Mouse (Mus musculus): ENCODE measurements at regions not wholly inside any gene's neighbourhood (a gene's known extent, or its start where the extent isn't known, plus 50 kb on each side); places are given as distances from the start of the nearest gene placed in this dataset.
A peak's percentile ranks its signal among the peaks of the same experiment; 100 is the strongest.

DNA sequence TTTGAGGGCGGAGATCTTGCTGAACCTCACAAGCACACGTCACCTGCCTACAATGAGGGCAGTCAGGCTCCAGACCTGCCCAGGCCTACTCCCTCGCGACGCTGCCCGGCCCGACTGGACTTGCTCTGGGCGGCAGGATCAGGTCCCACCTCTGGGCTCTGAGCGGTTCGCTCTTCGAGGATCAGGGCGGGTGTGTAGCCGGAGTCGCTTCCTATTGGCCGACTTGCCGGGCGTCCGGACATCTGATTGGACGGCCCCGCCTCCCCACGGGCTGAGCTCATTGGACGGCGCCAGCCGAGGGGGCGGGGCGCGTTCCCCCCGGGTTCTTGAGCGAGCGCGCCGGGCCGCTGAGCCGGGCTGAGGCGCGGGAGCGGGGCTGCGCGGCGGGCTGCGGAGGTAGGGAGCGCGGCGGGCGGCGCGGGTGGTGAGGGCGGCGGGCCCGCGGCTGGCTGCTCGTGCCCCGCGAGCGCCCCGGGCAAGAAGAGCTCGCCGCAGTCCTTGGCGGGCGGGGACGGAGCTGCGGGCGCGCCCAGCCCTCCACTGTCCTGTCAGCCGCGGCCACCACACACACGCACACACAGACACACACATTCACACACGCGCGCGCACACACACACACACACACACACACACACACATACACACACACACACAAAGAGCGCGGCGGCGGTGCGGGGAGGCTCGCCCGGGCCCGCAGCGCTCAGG lies 141.5 kb downstream of the Ogfrl1 start:
- H3K4me3 ChIP-seq (ENCODE audit: low read depth, low read length) = peak overlapping the region; percentile 75
- DNase-seq (ENCODE audit: low spot score) (peak; percentile 99), ATAC-seq (ENCODE audit: low read depth) (peak; percentile 99)
- under 1% methylated on average over 27 of the region's 80 CpGs for WGBS
- H3K4me2 ChIP-seq (ENCODE audit: low read depth, low read length) = peak overlapping the region; percentile 75
- no peaks in the 10 kb centered on the region for H3K27me3 ChIP-seq (replicated peaks; ENCODE audit: control insufficient read depth, insufficient read depth, low read length)
- 0 out of 2 replicates have a peak, but pooled peaks cover 3% of the 10 kb centered on the region for H3K36me3 ChIP-seq (ENCODE audit: control insufficient read depth, insufficient read depth, low read length)
- peaks cover 6% of the 10 kb centered on the region for H3K4me1 ChIP-seq (ENCODE audit: control insufficient read depth, insufficient read depth, low read length)
- peak overlapping the region; percentile 81 for H3K9ac ChIP-seq (ENCODE audit: low read depth, low read length)
- H3K27ac ChIP-seq (replicated peaks; ENCODE audit: low read depth, low read length) = peak overlapping the region; percentile 87
- H3K9me3 ChIP-seq (ENCODE audit: control insufficient read depth, low read length) = no peaks in the 10 kb centered on the region

DNA sequence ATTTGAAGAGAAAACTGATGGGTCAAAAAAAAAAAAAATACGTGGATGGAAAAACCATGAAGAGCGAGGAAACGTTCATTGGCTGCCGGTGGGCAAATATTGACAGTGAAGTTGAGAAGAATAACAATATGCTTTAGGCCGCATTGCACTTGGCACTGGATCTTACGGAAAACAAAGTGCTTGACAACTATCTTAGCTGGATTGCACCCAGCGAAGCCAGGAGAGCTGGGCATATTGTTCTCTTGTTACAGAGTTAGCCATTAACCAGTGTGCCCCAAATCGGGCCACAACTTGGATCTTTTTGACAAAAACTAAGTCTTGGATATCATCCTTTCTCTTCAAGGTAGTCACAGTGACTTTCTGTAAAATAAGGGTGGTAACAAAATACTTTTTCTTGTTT lies 143.3 kb downstream of the Ogfrl1 start:
- no peak for DNase-seq (ENCODE audit: low spot score)
- Histone ChIP-seq H3K9me3 (ENCODE audit: control insufficient read depth, low read length) (no peaks in the 10 kb centered on the region), H3K36me3 (ENCODE audit: control insufficient read depth, insufficient read depth, low read length) (no peaks in the 10 kb centered on the region), H3K4me1 (ENCODE audit: control insufficient read depth, insufficient read depth, low read length) (peaks cover 6% of the 10 kb centered on the region), H3K27me3 (replicated peaks; ENCODE audit: control insufficient read depth, insufficient read depth, low read length) (no peaks in the 10 kb centered on the region), H3K9ac (ENCODE audit: low read depth, low read length) (no peak overlapping the region), H3K4me2 (ENCODE audit: low read depth, low read length) (no peak overlapping the region), H3K27ac (replicated peaks; ENCODE audit: low read depth, low read length) (no peak overlapping the region), H3K4me3 (ENCODE audit: low read depth, low read length) (no peak overlapping the region)
- 82% methylated on average over 8 of the region's 8 CpGs for WGBS
- ATAC-seq (ENCODE audit: low read depth) = no peak

DNA sequence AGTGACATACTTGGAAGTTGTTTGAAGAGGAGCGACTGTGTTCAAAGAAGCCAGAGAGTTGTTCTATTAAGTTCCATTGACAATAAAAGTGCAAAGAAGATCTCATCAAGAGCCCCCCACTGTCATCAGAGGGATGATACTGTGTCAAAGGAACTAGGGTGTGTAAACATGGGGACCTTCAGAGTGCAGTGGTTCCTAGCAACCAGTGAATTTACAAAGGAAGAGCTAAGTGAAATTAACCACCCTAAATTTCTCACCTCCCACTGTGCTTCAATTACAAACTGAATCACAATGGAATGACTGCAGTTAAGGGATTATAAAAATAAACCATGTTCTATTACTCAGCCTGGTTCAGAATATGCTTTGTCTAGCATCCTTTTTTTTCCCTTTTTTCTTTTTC lies 129.5 kb upstream of the 4933415F23Rik start:
- DNase-seq (ENCODE audit: low spot score) = no peak

DNA sequence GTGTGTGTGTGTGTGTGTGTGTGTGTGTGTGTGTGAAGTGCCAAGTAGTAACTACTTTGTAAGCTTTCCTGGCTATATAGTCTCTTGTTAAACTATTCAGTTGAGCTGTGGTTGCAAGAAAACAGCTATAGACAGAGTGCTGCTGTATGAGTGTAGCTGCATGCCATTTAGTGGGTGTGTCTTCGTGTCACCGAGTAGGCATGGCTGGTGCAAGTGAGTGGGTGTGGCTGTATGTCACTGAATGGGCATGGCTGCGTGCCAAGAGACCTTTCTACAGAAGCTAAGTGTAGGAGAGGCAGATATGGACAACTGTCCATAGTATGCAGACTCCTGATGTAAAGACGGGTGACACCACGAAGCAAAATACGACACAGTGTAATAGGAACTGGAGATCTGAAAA lies 126.4 kb upstream of the 4933415F23Rik start:
- Histone ChIP-seq H3K4me1 (ENCODE audit: control insufficient read depth, insufficient read depth, low read length) (no peaks in the 10 kb centered on the region), H3K36me3 (ENCODE audit: control insufficient read depth, insufficient read depth, low read length) (no peaks in the 10 kb centered on the region), H3K4me3 (ENCODE audit: low read depth, low read length) (no peak overlapping the region), H3K27me3 (replicated peaks; ENCODE audit: control insufficient read depth, insufficient read depth, low read length) (no peaks in the 10 kb centered on the region), H3K9me3 (ENCODE audit: control insufficient read depth, low read length) (no peaks in the 10 kb centered on the region), H3K4me2 (ENCODE audit: low read depth, low read length) (no peak overlapping the region), H3K27ac (replicated peaks; ENCODE audit: low read depth, low read length) (no peak overlapping the region), H3K9ac (ENCODE audit: low read depth, low read length) (no peak overlapping the region)
- no peak for ATAC-seq (ENCODE audit: low read depth)
- peak; percentile 63 for DNase-seq (ENCODE audit: low spot score)
- 79% methylated on average over 6 of the region's 6 CpGs for WGBS

More for the DNA sequence above, 129.5 kb upstream of the 4933415F23Rik start:
- Histone ChIP-seq H3K9me3 (ENCODE audit: control insufficient read depth, low read length) (no peaks in the 10 kb centered on the region), H3K36me3 (ENCODE audit: control insufficient read depth, insufficient read depth, low read length) (no peaks in the 10 kb centered on the region), H3K27me3 (replicated peaks; ENCODE audit: control insufficient read depth, insufficient read depth, low read length) (no peaks in the 10 kb centered on the region), H3K4me1 (ENCODE audit: control insufficient read depth, insufficient read depth, low read length) (no peaks in the 10 kb centered on the region), H3K4me3 (ENCODE audit: low read depth, low read length) (no peak overlapping the region), H3K27ac (replicated peaks; ENCODE audit: low read depth, low read length) (no peak overlapping the region), H3K4me2 (ENCODE audit: low read depth, low read length) (no peak overlapping the region), H3K9ac (ENCODE audit: low read depth, low read length) (no peak overlapping the region)
- WGBS = 74% methylated on average over 1 of the region's 1 CpGs
- no peak for ATAC-seq (ENCODE audit: low read depth)

DNA sequence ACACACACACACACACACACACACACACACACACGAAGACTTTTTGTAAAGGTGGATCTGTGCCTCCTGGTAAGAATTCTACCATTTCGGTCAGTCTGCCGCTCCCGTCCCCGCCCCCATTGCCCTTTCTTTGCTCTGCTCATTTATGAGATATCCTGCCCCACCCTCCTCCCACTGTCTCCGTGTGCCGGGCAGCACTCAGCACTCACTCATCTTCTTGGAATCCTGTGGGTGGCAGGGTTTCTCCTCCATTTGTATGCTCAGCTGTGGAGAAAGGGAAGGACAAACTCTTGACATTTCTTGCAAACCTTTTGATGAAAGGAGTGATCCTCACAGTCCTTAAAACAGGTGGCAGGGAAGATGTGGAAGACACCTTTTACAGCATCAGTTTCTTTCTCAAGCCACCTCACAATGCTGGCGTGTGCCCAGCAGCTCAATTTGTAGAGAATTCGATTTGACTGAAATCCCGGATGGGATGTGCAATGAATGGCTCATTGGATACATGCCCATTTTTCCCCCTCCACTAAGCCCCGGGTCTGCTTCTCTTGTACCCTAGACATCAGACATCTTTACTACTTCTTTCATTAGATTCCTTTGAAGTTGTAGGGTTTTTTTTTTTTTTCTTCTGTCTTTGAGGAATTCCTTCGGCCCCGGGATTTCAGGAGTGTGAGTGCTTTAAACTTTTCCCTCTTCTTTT lies 112.6 kb upstream of the 4933415F23Rik start:
- Histone ChIP-seq H3K9me3 (ENCODE audit: control insufficient read depth, low read length) (no peaks in the 10 kb centered on the region), H3K9ac (ENCODE audit: low read depth, low read length) (no peak overlapping the region), H3K4me2 (ENCODE audit: low read depth, low read length) (no peak overlapping the region), H3K27ac (replicated peaks; ENCODE audit: low read depth, low read length) (no peak overlapping the region), H3K4me3 (ENCODE audit: low read depth, low read length) (no peak overlapping the region), H3K4me1 (ENCODE audit: control insufficient read depth, insufficient read depth, low read length) (no peaks in the 10 kb centered on the region), H3K36me3 (ENCODE audit: control insufficient read depth, insufficient read depth, low read length) (no peaks in the 10 kb centered on the region), H3K27me3 (replicated peaks; ENCODE audit: control insufficient read depth, insufficient read depth, low read length) (no peaks in the 10 kb centered on the region)
- WGBS = 65% methylated on average over 12 of the region's 13 CpGs
- DNase-seq (ENCODE audit: low spot score) = peak; percentile 29
- ATAC-seq (ENCODE audit: low read depth) = no peak

DNA sequence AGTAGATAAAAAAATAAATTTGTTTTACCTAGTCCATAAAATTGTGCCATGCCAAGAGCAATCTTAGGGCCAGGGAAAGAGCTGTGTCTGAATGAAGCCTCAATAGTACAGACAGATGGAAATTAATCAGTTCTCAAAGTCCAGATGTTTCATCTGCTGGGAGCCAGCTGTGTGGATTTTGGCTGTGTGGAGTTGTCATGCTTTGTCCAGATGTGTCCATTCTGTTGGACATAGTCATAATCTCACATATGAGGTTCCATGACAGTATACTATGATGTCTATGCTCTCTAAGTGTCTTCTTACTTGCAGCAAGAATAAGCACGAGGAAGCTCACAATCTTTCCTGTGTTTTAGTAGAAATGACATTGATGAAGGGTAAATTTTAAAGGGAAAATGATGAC lies 105.8 kb upstream of the 4933415F23Rik start:
- Histone ChIP-seq H3K4me3 (ENCODE audit: low read depth, low read length) (no peak overlapping the region), H3K27ac (replicated peaks; ENCODE audit: low read depth, low read length) (no peak overlapping the region), H3K27me3 (replicated peaks; ENCODE audit: control insufficient read depth, insufficient read depth, low read length) (no peaks in the 10 kb centered on the region), H3K9me3 (ENCODE audit: control insufficient read depth, low read length) (no peaks in the 10 kb centered on the region), H3K4me2 (ENCODE audit: low read depth, low read length) (no peak overlapping the region), H3K9ac (ENCODE audit: low read depth, low read length) (no peak overlapping the region), H3K4me1 (ENCODE audit: control insufficient read depth, insufficient read depth, low read length) (no peaks in the 10 kb centered on the region), H3K36me3 (ENCODE audit: control insufficient read depth, insufficient read depth, low read length) (no peaks in the 10 kb centered on the region)
- WGBS = 61% methylated on average over 1 of the region's 1 CpGs
- ATAC-seq (ENCODE audit: low read depth) (no peak), DNase-seq (ENCODE audit: low spot score) (no peak)

DNA sequence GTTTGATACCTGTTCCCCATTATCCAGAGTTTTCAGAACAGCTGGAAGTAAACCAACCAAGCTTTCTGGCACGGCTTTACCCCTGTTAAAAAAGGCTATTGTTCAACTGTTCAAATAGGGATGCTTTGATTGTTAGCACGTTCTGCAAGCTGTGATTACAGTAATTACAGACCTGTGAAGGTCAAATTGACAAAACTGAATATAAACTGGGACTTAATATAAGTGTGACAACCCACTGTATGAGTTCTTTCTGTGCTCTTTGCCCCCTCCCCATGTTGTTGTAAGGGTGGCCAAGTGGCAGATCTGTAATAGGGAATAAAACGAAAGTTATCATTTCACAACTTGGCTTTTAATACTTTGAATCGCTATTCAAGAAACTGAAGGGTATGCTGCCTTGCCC lies 105.0 kb upstream of the 4933415F23Rik start:
- Histone ChIP-seq H3K4me3 (ENCODE audit: low read depth, low read length) (no peak overlapping the region), H3K36me3 (ENCODE audit: control insufficient read depth, insufficient read depth, low read length) (no peaks in the 10 kb centered on the region), H3K9ac (ENCODE audit: low read depth, low read length) (no peak overlapping the region), H3K9me3 (ENCODE audit: control insufficient read depth, low read length) (no peaks in the 10 kb centered on the region), H3K4me1 (ENCODE audit: control insufficient read depth, insufficient read depth, low read length) (no peaks in the 10 kb centered on the region; the same call in 1 of the 2 replicates), H3K4me2 (ENCODE audit: low read depth, low read length) (no peak overlapping the region), H3K27me3 (replicated peaks; ENCODE audit: control insufficient read depth, insufficient read depth, low read length) (no peaks in the 10 kb centered on the region), H3K27ac (replicated peaks; ENCODE audit: low read depth, low read length) (no peak overlapping the region)
- ATAC-seq (ENCODE audit: low read depth) (no peak), DNase-seq (ENCODE audit: low spot score) (no peak)
- 59% methylated on average over 4 of the region's 4 CpGs for WGBS

DNA sequence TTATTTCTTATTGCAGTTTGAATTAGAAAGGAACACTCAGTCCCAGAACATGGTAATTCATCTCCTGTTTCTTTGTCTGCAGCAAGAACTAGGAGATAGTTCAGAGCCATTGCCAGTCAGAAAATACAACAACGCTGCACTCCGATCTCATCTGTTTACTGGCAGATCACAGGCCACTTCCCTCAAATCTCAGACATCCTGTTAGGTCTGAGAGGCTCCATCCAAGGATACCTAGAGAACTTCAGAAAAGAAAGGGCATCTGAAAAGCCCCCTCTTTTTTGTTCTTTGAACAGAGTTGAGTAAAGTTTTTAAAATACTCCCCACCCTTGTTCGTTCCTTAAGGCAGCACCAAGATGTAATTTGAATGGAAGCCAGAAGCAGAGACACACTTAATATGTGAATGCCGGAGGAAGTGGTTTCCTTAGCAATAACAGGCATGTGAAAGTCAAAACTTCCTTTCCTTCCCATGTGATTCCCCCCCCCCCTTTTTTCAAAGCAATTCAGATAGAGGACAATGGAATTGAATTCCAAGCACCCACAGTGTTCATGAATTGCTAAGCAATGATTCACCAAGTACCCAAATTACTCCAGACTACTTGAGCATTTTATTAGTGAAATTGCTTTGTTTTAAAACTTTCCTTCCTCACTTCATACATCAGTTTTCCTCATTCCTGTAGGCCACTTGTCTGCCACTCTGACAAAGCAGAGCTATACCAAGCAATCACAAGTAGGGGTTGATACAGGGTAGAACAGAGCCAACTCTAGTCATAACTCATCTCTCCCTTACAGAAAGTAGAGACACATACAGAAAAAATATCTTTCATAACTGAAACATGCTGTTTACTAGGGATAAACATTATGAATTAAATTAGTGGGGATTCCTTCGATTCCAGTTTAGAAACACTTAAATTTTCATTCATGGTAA lies 100.7 kb upstream of the 4933415F23Rik start:
- H3K4me3 ChIP-seq (ENCODE audit: low read depth, low read length) = no peak overlapping the region
- ATAC-seq (ENCODE audit: low read depth) (no peak), DNase-seq (ENCODE audit: low spot score) (peak; percentile 58)
- H3K27ac ChIP-seq (replicated peaks; ENCODE audit: low read depth, low read length) = peak overlapping the region; percentile 6; the same call in 1 of the 2 replicates
- H3K9me3 ChIP-seq (ENCODE audit: control insufficient read depth, low read length) = no peaks in the 10 kb centered on the region
- no peaks in the 10 kb centered on the region for H3K36me3 ChIP-seq (ENCODE audit: control insufficient read depth, insufficient read depth, low read length)
- no peak overlapping the region for H3K9ac ChIP-seq (ENCODE audit: low read depth, low read length)
- H3K4me1 ChIP-seq (ENCODE audit: control insufficient read depth, insufficient read depth, low read length) = no peaks in the 10 kb centered on the region; the same call in 1 of the 2 replicates
- H3K4me2 ChIP-seq (ENCODE audit: low read depth, low read length) = no peak overlapping the region
- no peaks in the 10 kb centered on the region for H3K27me3 ChIP-seq (replicated peaks; ENCODE audit: control insufficient read depth, insufficient read depth, low read length)
- WGBS = 42% methylated on average over 5 of the region's 5 CpGs

Data from embryonic facial prominence, embryonic 14.5 days (tissue).